Mouse (Mus musculus) brain, embryonic 14.5 days (tissue): Measurements from ENCODE around the gene Smim12.

Experiments used
- CTCF ChIP-seq: fragments of 200-500 bp; IDR thresholded peaks from 2 replicates; pipeline ENCODE4 v1.5.1; 2012; ENCODE audit warnings: inconsistent platforms, mild to moderate bottlenecking, moderate library complexity, borderline replicate concordance; ENCODE audit not compliant: insufficient read depth, insufficient read length; ENCODE audit errors: extremely low read depth
- POLR2A ChIP-seq: fragments of 200-500 bp; IDR thresholded peaks from 2 replicates; pipeline ENCODE4 v1.6.1; 2012; ENCODE audit warnings: mild to moderate bottlenecking, inconsistent platforms, borderline replicate concordance; ENCODE audit not compliant: poor library complexity, insufficient read depth, insufficient read length, severe bottlenecking; ENCODE audit errors: extremely low read depth

DNA sequence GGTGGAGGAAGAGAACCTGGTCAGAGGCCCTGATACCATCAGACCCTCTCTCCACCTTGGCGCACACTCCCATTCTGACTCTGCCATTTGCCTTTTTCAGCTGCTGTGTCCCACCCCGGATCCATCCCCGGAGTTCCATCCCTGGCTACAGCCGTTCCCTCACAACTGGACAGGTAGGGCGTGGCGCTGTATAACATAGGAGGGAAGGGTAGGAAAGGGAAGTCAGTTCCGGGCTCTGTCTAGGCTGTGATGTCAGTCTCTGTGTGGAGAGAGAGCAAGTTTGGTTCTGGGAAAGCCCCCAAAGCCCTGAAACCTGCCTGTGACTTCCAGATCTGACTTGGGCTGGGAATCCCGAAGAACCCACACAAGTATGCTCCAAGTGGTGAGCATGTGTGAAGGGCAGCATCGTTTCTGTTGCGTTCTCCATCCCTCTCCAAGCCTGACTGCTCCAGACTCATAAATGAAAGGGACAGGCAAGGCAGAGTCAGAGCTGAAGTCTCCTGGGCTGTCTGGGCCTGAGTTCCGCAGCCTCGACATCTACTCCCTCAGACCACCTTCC lies 43.3 kb upstream of the Smim12 start:
- TF ChIP-seq CTCF = no peak
- no peak for TF ChIP-seq POLR2A
